Mouse (Mus musculus) liver, adult 2 months (tissue): ENCODE data around the gene Entpd3.

Experiments used
- CTCF ChIP-seq: fragments of 200-500 bp; IDR thresholded peaks from 2 replicates; pipeline ENCODE4 v1.5.1; 2011; ENCODE audit warnings: low read depth, low read length, control low read depth
- POLR2A ChIP-seq: fragments of 200-500 bp; IDR thresholded peaks from 2 replicates; pipeline ENCODE4 v1.6.1; 2011; ENCODE audit warnings: low read length, control low read depth; ENCODE audit not compliant: insufficient read depth; ENCODE audit errors: extremely low read depth

- TF ChIP-seq CTCF (no peak), POLR2A (no peak)
Observed at GRCm38 (mm10) chr9:120603512-120603908, 63.9 kb downstream of the Entpd3 start.
